Mouse (Mus musculus): Measurements from ENCODE around the gene Clstn2. TPM values are rescaled to one million over a fixed set of nuclear protein-coding genes. Genes with fewer than 3 reads are reported as not detected.

Clstn2 gene
- total RNA-seq, 2 experiments from 2014 or later = 80.1 to 80.6 TPM

- intact Hi-C loops (cut with DNase I) = no loop called here
Observed at GRCm38 (mm10) chr9:97517006-97517405, 516.0 kb downstream of the Clstn2 start.

GRCm38 (mm10) chr9:97514639-97515038 lies 518.3 kb downstream of the Clstn2 start:
- intact Hi-C loops (cut with DNase I) = loop anchor here (5.0 kb wide), 1 partner anchor 87 kb away; no protein-coding TSS in a partner anchor
- DNase-seq (ENCODE audit: low spot score in 2 of 2) = peak in 1 of 2 experiments; percentile 87

More at GRCm38 (mm10) chr9:97517006-97517405, 516.0 kb downstream of the Clstn2 start:
- DNase-seq (ENCODE audit: low spot score in 2 of 2) = no peak

- no peak for DNase-seq (ENCODE audit: low spot score in 2 of 2)
Observed at GRCm38 (mm10) chr9:97512282-97512850, 520.6 kb downstream of the Clstn2 start.

GRCm38 (mm10) chr9:97501416-97501815 lies 531.6 kb downstream of the Clstn2 start:
- intact Hi-C loops (cut with DNase I) = no loop called here
- no peak for DNase-seq (ENCODE audit: low spot score in 2 of 2)

More at GRCm38 (mm10) chr9:97512282-97512850, 520.6 kb downstream of the Clstn2 start:
- intact Hi-C loops (cut with DNase I) = loop anchor here (5.0 kb wide), 1 partner anchor 85 kb away; no protein-coding TSS in a partner anchor

DNA sequence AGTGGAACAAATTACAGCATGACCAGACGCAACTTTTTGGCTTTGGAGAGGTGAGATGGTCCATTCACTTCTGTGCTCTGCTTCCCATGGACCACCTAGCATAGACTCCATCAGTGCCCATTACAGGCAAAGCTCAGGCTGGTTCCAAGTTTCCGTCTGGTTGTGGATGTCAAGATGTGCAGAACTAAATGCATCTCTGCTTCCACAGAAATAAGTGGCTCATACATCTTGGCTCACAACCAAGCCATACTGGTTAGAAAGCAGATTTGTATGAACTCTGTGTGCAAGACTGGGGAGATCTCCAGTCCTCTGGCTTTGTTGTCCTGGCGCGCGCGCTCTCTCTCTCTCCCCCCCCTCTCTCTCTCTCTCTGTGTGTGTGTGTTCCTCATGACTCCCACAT lies 537.9 kb downstream of the Clstn2 start:
- DNase-seq (ENCODE audit: low spot score in 2 of 2) = peak in 1 of 2 experiments; percentile 35

DNA sequence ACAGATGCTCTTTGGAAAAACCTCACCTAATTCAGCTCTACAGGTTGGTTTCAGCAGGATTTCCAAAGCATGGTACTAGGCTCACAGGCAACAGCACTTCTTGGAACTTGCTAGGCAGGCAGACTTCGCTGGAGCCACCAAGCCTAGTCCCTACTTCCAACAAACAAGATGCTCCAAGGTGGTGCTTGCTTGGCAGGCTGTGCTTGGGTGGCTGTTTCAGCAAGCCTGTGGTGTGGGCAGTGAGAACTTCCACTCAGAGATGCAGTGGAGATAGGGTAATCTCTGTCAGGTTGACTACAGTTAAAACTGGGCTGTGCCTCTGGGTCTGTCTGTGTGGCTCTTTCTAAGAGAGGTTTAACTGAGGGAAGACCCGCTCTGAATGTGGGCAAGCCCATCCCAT lies 541.4 kb downstream of the Clstn2 start:
- peak in 1 of 2 experiments; percentile 53 for DNase-seq (ENCODE audit: low spot score in 2 of 2)
- intact Hi-C loops (cut with DNase I) = no loop called here

More for the DNA sequence above, 537.9 kb downstream of the Clstn2 start:
- intact Hi-C loops (cut with DNase I) = no loop called here

DNA sequence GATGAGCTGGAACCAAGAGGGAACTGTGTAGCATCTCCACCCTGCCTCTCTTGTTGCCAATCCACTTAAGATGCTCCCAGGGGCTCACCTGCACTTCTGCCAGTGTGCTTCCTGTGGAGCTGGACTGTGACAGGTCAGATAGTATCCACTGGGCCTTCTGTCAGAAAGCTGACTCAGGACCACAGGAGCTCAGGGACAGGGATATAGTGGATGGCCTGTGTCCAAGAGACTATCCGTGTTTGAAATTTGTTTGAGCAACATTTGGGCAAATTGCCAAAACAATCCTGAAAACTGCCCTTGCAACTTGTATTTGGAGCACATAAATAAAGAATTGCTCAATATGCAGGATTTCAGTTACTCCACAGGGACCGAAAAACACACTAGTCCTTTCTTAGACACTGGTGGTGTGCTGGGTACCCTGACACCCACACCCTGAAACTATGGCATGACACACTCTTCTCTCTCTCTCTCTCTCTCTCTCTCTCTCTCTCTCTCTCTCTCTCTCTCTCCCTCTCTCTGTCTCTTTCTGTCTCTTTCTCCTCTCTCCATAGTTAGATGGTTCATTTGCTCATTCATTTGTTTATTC lies 542.3 kb downstream of the Clstn2 start:
- intact Hi-C loops (cut with DNase I) = no loop called here
- DNase-seq (ENCODE audit: low spot score in 2 of 2) = no peak

DNA sequence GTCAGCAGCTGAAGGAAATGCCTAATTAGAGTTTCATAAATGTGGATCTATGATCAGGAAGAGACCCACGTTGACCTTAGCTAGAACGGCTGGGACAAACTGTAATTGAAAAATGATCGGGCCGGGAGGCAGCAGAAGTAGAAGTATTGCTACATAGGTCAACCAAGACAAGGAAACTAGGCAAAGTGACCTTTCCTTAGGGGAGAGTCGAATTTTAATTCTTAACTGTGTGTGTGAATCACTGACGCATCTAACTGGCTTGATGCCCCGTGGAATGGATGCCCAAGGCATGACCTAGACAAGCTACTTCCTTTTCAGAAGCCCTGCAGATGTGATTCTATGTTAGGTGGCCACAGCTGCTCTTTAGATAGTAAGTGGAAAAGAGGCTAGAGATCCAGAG lies 546.2 kb downstream of the Clstn2 start:
- DNase-seq (ENCODE audit: low spot score in 2 of 2) = no peak
- intact Hi-C loops (cut with DNase I) = no loop called here

DNA sequence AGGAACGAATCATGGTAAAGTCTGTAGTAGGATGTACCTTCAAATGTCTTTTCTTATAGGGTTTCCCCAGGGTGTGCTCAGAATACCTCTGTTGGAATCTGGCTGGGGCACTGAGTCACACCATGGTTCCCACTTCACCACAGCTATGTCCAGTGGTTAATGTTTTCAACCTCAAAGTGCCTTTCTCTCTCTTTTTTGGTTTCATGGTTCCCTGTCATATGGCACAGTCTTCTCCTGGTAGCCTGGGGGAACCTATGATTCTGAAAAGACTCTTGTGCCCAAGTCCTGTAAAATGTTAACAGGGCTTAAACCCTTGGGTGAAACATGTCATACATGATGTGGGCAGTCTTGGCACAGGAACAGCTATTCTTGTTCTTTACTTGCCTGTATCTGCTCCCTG lies 551.8 kb downstream of the Clstn2 start:
- intact Hi-C loops (cut with DNase I) = no loop called here
- DNase-seq (ENCODE audit: low spot score in 2 of 2) = no peak

- no peak for DNase-seq (ENCODE audit: low spot score in 2 of 2)
- intact Hi-C loops (cut with DNase I) = no loop called here
Observed at GRCm38 (mm10) chr9:97476961-97477360, 556.0 kb downstream of the Clstn2 start.

DNA sequence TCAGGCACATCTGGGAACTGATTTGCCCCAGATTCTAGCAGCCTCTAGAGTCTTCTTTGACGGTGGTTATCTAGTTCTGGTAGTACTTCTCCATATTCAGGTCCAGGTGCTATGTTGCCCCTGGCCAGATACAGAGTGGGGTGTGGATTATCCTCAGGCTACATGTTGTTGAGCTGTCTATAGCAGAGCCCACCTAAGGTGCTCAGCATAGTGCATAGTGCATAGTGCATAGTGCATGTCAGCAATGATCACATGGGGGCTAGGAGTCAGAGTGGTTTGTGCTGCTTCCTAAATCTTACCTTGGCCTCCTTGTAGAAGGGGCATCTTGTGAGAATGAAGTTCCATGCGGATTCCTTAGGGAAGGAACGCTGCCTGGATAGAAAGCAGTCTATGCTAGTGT lies 556.5 kb downstream of the Clstn2 start:
- no peak for DNase-seq (ENCODE audit: low spot score in 2 of 2)
- intact Hi-C loops (cut with DNase I) = no loop called here

GRCm38 (mm10) chr9:97474896-97475295 lies 558.1 kb downstream of the Clstn2 start:
- no peak for DNase-seq (ENCODE audit: low spot score in 2 of 2)
- intact Hi-C loops (cut with DNase I) = no loop called here

DNA sequence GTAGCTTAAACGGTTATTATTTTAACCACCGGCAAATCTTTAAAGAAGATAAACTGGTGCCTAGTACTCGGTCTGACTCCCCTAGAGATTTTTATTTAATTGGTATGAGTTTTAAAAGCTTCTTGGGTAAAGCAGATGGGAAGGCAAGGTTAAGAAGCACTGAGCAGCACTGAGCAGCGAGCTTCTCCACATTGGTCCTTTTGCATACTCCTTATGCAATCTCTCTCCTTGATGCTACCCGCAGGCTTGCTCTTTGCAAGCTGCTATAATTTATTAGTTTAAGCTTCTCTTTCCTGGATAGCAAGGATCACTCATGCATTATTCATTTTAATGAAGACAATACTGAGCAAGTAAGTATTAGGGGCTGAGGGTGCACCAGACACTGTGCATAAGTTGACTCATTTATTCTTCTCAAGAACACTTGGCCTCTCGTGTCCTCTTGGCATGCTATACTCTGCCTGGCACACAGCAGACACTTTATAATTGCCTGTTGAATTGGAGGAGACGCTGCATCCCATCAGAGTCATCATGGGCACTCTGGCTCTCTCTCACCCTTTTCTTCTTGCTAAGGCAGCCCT lies 561.9 kb downstream of the Clstn2 start:
- DNase-seq (ENCODE audit: low spot score in 2 of 2) = no peak
- intact Hi-C loops (cut with DNase I) = no loop called here

GRCm38 (mm10) chr9:97460452-97460851 lies 572.5 kb downstream of the Clstn2 start:
- intact Hi-C loops (cut with DNase I) = no loop called here
- DNase-seq (ENCODE audit: low spot score in 2 of 2) = peak in 1 of 2 experiments; percentile 35

DNA sequence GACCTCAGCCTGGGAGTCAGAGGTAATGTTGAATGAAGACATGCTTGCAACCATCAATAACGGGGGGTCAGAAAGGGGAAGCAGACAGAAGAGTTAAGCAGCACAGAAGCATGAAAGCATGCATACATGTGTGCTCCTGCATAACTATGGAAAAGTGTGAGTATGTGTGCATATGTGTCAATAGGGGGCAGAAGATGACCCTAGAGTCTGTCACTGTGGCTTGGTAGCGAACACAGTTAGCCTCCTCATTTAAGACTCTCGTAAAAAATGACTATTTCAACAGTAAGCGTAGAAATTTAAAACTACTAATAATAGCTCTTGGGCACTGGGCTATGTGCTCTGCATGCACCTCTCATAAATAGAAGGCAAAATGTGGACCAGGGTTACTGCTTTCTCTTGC lies 573.2 kb downstream of the Clstn2 start:
- DNase-seq (ENCODE audit: low spot score in 2 of 2) = peak in 1 of 2 experiments; percentile 14

GRCm38 (mm10) chr9:97449316-97450050 lies 583.5 kb downstream of the Clstn2 start:
- peak in 1 of 2 experiments; percentile 68 for DNase-seq (ENCODE audit: low spot score in 2 of 2)
- intact Hi-C loops (cut with DNase I) = loop anchor here (10.0 kb wide), 1 partner anchor 585 kb away; the partner anchor contains the start of gene Clstn2

More for the DNA sequence above, 573.2 kb downstream of the Clstn2 start:
- intact Hi-C loops (cut with DNase I) = loop anchor here (10.0 kb wide), 1 partner anchor 575 kb away; the partner anchor contains the start of gene Clstn2

DNA sequence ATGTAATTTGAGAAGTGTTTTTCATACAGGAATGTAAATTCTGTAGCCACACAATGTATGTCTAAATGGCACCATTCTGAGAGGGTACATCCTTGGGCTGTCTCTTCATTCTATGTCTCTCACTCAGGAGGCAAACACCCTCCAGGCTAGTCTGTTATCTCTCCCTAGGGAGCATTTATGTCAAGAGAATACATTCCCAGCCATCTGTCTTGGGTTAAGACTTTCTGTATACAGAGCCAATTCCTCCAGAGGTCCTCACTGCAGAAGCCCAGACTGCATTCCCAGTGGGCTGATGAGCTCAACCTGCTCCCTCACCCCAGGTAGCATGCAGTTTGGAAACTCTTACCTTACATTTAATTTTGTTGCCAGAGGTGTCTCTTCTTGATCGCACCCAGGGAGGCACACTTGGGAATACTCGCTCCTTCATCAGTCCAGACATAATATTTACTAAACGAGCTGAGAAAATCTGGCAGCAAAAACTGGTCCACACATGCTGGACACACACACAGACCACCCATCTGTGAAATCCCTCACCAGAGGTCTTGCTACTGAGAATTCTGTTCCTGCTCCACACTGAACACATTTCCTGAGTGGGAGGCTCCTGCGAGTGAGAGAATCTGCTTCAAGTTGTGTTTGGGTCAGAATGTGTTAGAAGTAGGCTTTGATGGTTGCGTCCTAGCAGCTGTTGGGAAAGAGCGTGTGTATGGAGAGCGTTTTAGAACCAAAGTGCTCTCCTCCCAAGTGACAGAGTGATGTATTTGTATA lies 592.9 kb downstream of the Clstn2 start:
- DNase-seq (ENCODE audit: low spot score in 2 of 2) = peak in 1 of 2 experiments; percentile 48
- intact Hi-C loops (cut with DNase I) = no loop called here

DNA sequence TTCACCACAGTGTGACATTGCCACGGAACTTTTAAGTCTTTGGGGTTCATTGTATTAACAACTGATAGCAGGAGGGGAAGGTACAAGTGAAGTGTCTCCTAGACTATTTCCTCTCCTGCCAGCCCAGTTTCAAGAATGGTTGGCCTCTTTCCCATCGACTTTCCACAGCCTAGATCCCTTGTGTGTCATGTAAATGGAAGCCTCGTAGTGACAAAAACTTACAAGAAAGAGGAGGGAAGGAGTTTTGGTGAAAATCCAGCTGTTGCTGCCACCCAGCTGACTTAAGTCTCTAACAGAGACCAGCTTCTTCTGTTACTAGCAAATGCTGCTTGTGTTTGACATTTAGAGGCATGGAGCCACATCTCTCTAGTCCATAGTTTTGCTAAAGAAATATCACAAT lies 598.3 kb downstream of the Clstn2 start:
- intact Hi-C loops (cut with DNase I) = no loop called here
- DNase-seq (ENCODE audit: low spot score in 2 of 2) = no peak

GRCm38 (mm10) chr9:97429885-97430449 lies 603.0 kb downstream of the Clstn2 start:
- no peak for DNase-seq (ENCODE audit: low spot score in 2 of 2)
- intact Hi-C loops (cut with DNase I) = loop anchor here (5.0 kb wide), 1 partner anchor 82 kb away; no protein-coding TSS in a partner anchor
